Mouse (Mus musculus) kidney, adult 2 months (tissue): ENCODE data around the gene Bcl7c. TPM values are rescaled to one million over a fixed set of nuclear protein-coding genes. Genes with fewer than 3 reads are reported as not detected.

ENCODE experiments used
- DNase-seq: peaks from one replicate; pipeline ENCODE4 v3.0.0; 2021
- H3K27ac ChIP-seq: fragments of 200-500 bp; 2 replicates; pipeline ENCODE4 v1.5.1; 2012; ENCODE audit warnings: low read depth, low read length, control low read depth, inconsistent platforms; ENCODE audit not compliant: insufficient read depth
- H3K27me3 ChIP-seq: fragments of 200-500 bp; replicated peaks from 2 replicates; pipeline ENCODE4 v1.6.1; 2012; ENCODE audit warnings: mild to moderate bottlenecking, moderate library complexity, low read length, inconsistent platforms; ENCODE audit not compliant: control insufficient read depth, insufficient read depth
- H3K36me3 ChIP-seq: fragments of 200-500 bp; 2 replicates; pipeline ENCODE4 v1.6.1; 2012; ENCODE audit warnings: mild to moderate bottlenecking, moderate library complexity, low read length, inconsistent platforms; ENCODE audit not compliant: control insufficient read depth, insufficient read depth
- H3K4me1 ChIP-seq: fragments of 200-500 bp; 2 replicates; pipeline ENCODE4 v1.6.1; 2011; ENCODE audit warnings: low read length; ENCODE audit not compliant: control insufficient read depth, insufficient read depth
- H3K4me3 ChIP-seq: fragments of 200-500 bp; 2 replicates; pipeline ENCODE4 v1.5.1; 2011; ENCODE audit warnings: mild to moderate bottlenecking, low read depth, low read length, control low read depth; ENCODE audit not compliant: insufficient read depth
- CTCF ChIP-seq: fragments of 200-500 bp; conservative IDR thresholded peaks from 2 replicates; pipeline ENCODE4 v1.5.1; 2011; ENCODE audit warnings: low read depth, mild to moderate bottlenecking, control low read depth, low read length, moderate library complexity, mixed read lengths; ENCODE audit not compliant: insufficient read depth, insufficient read length
- POLR2A ChIP-seq: fragments of 200-500 bp; IDR thresholded peaks from one replicate; pipeline ENCODE4 v1.6.1; 2011; ENCODE audit warnings: low read depth, low read length, control low read depth
- WGBS: fragments of 180-500 bp; shearing (Covaris S2); methylation state at CpG from one replicate; pipeline ENCODE4 v1.1.7; 2018; 5-methylcytosine and 5-hydroxymethylcytosine counted together
- polyA plus RNA-seq: library from polyadenylated mRNA; depleted of rRNA; stranded (reverse); fragments of >200 nt; gene quantifications from 2 replicates; pipeline ENCODE4 v1.2.3, GENCODE M21; 2012; rRNA removed

Gene Bcl7c
- polyA plus RNA-seq, 1 experiment: 24.5 TPM

DNA sequence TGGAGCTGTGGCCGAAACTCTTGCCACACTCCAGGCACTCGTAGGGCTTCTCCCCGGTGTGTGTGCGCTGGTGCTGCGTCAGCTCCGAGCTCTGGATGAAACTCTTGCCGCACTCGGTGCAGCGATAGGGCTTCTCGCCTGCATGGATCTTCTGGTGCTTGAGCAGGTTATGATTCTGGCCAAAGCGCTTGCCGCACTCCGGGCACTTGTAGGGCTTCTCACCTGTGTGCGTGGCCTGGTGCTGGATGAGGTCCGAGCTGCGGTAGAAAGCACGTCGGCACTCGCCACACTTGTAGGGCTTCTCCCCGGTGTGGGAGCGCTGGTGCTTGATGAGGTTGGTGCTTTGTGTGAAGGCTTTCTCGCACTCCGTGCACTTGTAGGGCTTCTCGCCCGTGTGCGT lies 97.2 kb downstream of the Bcl7c start:
- Histone ChIP-seq H3K27ac (no peak overlapping the region), H3K4me1 (peaks cover 8% of the 10 kb centered on the region; the same call in 1 of the 2 replicates), H3K27me3 (no peaks in the 10 kb centered on the region), H3K36me3 (peaks cover 3% of the 10 kb centered on the region; the same call in 1 of the 2 replicates), H3K4me3 (no peak overlapping the region)
- TF ChIP-seq CTCF: no peak
- no peak for TF ChIP-seq POLR2A
- 96% methylated on average over 26 of the region's 26 CpGs for whole genome bisulfite sequencing
- DNase-seq: no peak

Other genes with a start within 250 kb of the Bcl7c start
- gene Prr14, start 249.3 kb downstream of the Bcl7c start, polyA plus RNA-seq: 58.7 and 62.6 TPM in 2 replicates
- gene Fbrs, start 229.7 kb downstream of the Bcl7c start, polyA plus RNA-seq: 19.1 and 23.7 TPM in 2 replicates
- 17.0 and 18.6 TPM in 2 replicates for gene Srcap, start 196.9 kb downstream of the Bcl7c start, polyA plus RNA-seq
- gene Gm42715, start 189.3 kb downstream of the Bcl7c start, polyA plus RNA-seq: 12.5 and 13.1 TPM in 2 replicates
- not detected in 2 replicates for gene Tmem265, start 147.5 kb downstream of the Bcl7c start, polyA plus RNA-seq
- 53.6 and 65.6 TPM in 2 replicates for gene Phkg2, start 135.6 kb downstream of the Bcl7c start, polyA plus RNA-seq
- gene Ccdc189, start 120.3 kb downstream of the Bcl7c start, polyA plus RNA-seq: 17.1 and 18.6 TPM in 2 replicates
- 24.7 and 25.7 TPM in 2 replicates for gene Rnf40, start 120.2 kb downstream of the Bcl7c start, polyA plus RNA-seq
- gene Zfp629, start 93.1 kb downstream of the Bcl7c start, polyA plus RNA-seq: 12.3 and 16.9 TPM in 2 replicates
- 19.4 and 20.6 TPM in 2 replicates for gene Ctf1, start 3.8 kb upstream of the Bcl7c start, polyA plus RNA-seq
- not detected in 2 replicates for gene Ctf2, start 23.2 kb upstream of the Bcl7c start, polyA plus RNA-seq
- gene Fbxl19, start 35.6 kb upstream of the Bcl7c start, polyA plus RNA-seq: 14.6 and 20.8 TPM in 2 replicates
- 28.2 and 34.6 TPM in 2 replicates for gene Orai3, start 60.9 kb upstream of the Bcl7c start, polyA plus RNA-seq
- gene Setd1a, start 67.7 kb upstream of the Bcl7c start, polyA plus RNA-seq: 8.8 and 10.9 TPM in 2 replicates
- gene Gm49388, start 76.7 kb upstream of the Bcl7c start, polyA plus RNA-seq: not detected in 2 replicates
- gene Hsd3b7, start 91.7 kb upstream of the Bcl7c start, polyA plus RNA-seq: 45.0 and 49.3 TPM in 2 replicates
- gene Stx4a, start 115.4 kb upstream of the Bcl7c start, polyA plus RNA-seq: 60.7 and 66.5 TPM in 2 replicates
- 2.3 and 2.4 TPM in 2 replicates for gene Stx1b, start 115.6 kb upstream of the Bcl7c start, polyA plus RNA-seq
- 11.9 and 14.3 TPM in 2 replicates for gene Zfp646, start 167.3 kb upstream of the Bcl7c start, polyA plus RNA-seq
- 4.2 and 4.3 TPM in 2 replicates for gene Zfp668, start 167.9 kb upstream of the Bcl7c start, polyA plus RNA-seq
- gene Prss53, start 182.0 kb upstream of the Bcl7c start, polyA plus RNA-seq: 5.1 and 7.5 TPM in 2 replicates
- not detected in 2 replicates for gene Gm21974, start 186.5 kb upstream of the Bcl7c start, polyA plus RNA-seq
- gene Vkorc1, start 186.7 kb upstream of the Bcl7c start, polyA plus RNA-seq: 289 and 293 TPM in 2 replicates
- 148 and 163 TPM in 2 replicates for gene Bckdk, start 195.1 kb upstream of the Bcl7c start, polyA plus RNA-seq
- gene Kat8, start 203.6 kb upstream of the Bcl7c start, polyA plus RNA-seq: 11.8 and 12.2 TPM in 2 replicates
- 745 and 858 TPM in 2 replicates for gene Prss8, start 221.2 kb upstream of the Bcl7c start, polyA plus RNA-seq
- 21.9 and 28.4 TPM in 2 replicates for gene Prss36, start 237.8 kb upstream of the Bcl7c start, polyA plus RNA-seq